ENCODE assay signal across 12 mouse cellular contexts in the genomic region with DNA sequence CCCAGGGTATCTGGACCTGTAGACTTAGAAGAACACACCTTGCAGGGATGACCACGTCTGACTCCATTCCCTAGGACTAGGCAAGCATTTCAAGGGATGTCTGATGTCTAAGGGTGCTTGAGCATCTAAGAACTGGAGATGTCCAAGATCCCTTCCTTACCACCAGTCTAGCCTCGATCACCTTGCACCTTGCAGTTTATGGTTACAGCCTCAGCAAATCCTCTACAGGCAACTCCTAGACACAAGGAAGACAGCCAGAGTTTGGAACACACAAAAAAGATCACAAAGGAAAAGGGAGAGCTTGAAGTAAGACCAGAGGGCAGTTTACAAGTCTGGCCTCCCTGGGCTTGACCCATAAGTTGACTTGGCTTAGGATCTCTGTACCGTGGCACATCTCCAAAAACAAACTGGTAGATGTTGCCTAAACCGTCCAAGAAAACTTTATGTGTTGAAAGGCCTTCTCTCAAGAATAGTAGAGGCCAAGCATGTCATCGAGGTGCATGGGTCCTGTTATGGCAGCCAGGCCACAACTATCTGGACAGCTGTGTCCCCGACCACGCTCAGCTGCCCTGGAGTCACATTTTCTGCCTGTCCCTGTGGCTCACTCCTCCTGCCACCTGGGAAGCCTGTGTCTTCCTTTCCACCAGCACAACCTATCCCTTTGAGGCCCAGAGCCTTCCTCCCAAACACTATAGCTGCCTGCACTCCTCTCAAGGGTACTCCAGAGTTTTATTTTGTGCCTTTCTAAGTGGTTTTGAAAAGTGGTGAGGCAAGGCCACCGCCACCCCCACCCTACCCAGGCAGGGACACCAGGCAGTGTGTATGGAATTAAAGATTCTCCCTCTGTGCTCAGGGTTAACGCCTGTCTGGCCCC. TPM values are rescaled to one million over a fixed set of nuclear protein-coding genes. Genes with fewer than 3 reads are reported as not detected.
DNase-seq lines count a peak whose midpoint lies in the region; ATAC-seq and TF ChIP-seq lines count a peak whose summit lies in the region.
"Had no signal": no experiment of that assay in that cellular context is flagged by ENCODE, and none has a peak within 500 bp of the region (broad histone marks: within the 10 kb centered on the region; RNA-seq: fewer than 3 reads in every experiment).

No protein-coding gene starts in this region.

- TF ChIP-seq CTCF in lung, embryonic 14.5 days (IDR thresholded peaks at IDR 0.05; ENCODE audit: low read depth) = no peak

- no peaks in the 10 kb centered on the region for H3K36me3 ChIP-seq in lung, embryonic 14.5 days (ENCODE audit: insufficient read depth)
- H3K36me3 ChIP-seq in hindbrain, embryonic 13.5 days = no peaks in the 10 kb centered on the region
- H3K36me3 ChIP-seq in midbrain, embryonic 16.5 days (ENCODE audit: control insufficient read depth, insufficient read depth, low read length) = no peaks in the 10 kb centered on the region

- no peak; the same call in 1 of the 2 replicates for ATAC-seq in lung, embryonic 14.5 days (ENCODE audit: insufficient read depth)
- 0 out of 2 replicates have a peak, but pooled peaks have one; percentile 6 for ATAC-seq in hindbrain, embryonic 13.5 days (ENCODE audit: low FRiP score)
- ATAC-seq in midbrain, embryonic 16.5 days = no peak

- DNase-seq in adrenal gland, postnatal 10 days = peak; percentile 37
- no peak for DNase-seq in adrenal gland, adult 2 months
- DNase-seq in lung, embryonic 14.5 days = no peak
- DNase-seq in lung, postnatal 10 days = no peak
- no peak for DNase-seq in spleen, postnatal 36 days (ENCODE audit: low spot score in 2 of 2)
- no peak for DNase-seq in cerebellum, adult 9-10 months
- DNase-seq: right cerebral cortex, postnatal 25 days had no signal

- H3K4me3 ChIP-seq in lung, embryonic 14.5 days (ENCODE audit: low read depth, low read length) = peak overlapping the region; percentile 64; the same call in 1 of the 2 replicates
- no peak overlapping the region for H3K4me3 ChIP-seq in hindbrain, embryonic 13.5 days
- H3K4me3 ChIP-seq in midbrain, embryonic 16.5 days (ENCODE audit: low read depth, low read length) = no peak overlapping the region

- H3K9ac ChIP-seq in lung, embryonic 14.5 days = no peak overlapping the region
- no peak overlapping the region for H3K9ac ChIP-seq in hindbrain, embryonic 13.5 days
- H3K9ac ChIP-seq in midbrain, embryonic 16.5 days (ENCODE audit: low read depth, low read length) = no peak overlapping the region

- no peaks in the 10 kb centered on the region for H3K9me3 ChIP-seq in lung, embryonic 14.5 days (ENCODE audit: low read depth, low read length)
- H3K9me3 ChIP-seq in hindbrain, embryonic 13.5 days = no peaks in the 10 kb centered on the region
- H3K9me3 ChIP-seq in midbrain, embryonic 16.5 days (replicated peaks; ENCODE audit: control insufficient read depth, low read length, poor library complexity, severe bottlenecking) = no peaks in the 10 kb centered on the region

- H3K4me1 ChIP-seq in lung, embryonic 14.5 days (ENCODE audit: insufficient read depth) = no peaks in the 10 kb centered on the region
- H3K4me1 ChIP-seq in hindbrain, embryonic 13.5 days (replicated peaks) = peaks cover 19% of the 10 kb centered on the region
- H3K4me1 ChIP-seq in midbrain, embryonic 16.5 days (ENCODE audit: control insufficient read depth, insufficient read depth, low read length) = peaks cover 12% of the 10 kb centered on the region

- H3K27me3 ChIP-seq in lung, embryonic 14.5 days (ENCODE audit: insufficient read depth, low read length) = peaks cover 46% of the 10 kb centered on the region
- H3K27me3 ChIP-seq in hindbrain, embryonic 13.5 days = peaks cover 62% of the 10 kb centered on the region
- H3K27me3 ChIP-seq in midbrain, embryonic 16.5 days (ENCODE audit: control insufficient read depth, insufficient read depth, low read depth, low read length) = peaks cover 35% of the 10 kb centered on the region

- peak overlapping the region; percentile 98 for H3K4me2 ChIP-seq in lung, embryonic 14.5 days
- H3K4me2 ChIP-seq in hindbrain, embryonic 13.5 days = peak overlapping the region; percentile 91; the same call in 1 of the 2 replicates
- H3K4me2 ChIP-seq in midbrain, embryonic 16.5 days (ENCODE audit: low read length) = peak overlapping the region; percentile 67

- H3K27ac ChIP-seq in lung, embryonic 14.5 days (ENCODE audit: low read depth) = no peak overlapping the region
- H3K27ac ChIP-seq in hindbrain, embryonic 13.5 days = no peak overlapping the region
- no peak overlapping the region for H3K27ac ChIP-seq in midbrain, embryonic 16.5 days (ENCODE audit: low read length)

- WGBS in lung, embryonic 14.5 days = 60% methylated on average over 9 of the region's 9 CpGs
- WGBS in hindbrain, embryonic 13.5 days = 66% methylated on average over 9 of the region's 9 CpGs
- WGBS in midbrain, embryonic 16.5 days = 66% methylated on average over 9 of the region's 9 CpGs

RNA-seq across cellular contexts. Expression of a gene that starts 0.5 kb away (rescaled TPM):
- total RNA-seq in adrenal gland, postnatal 10 days (2021) = 1 to 10 TPM; 9.3 to 9.9 TPM
- 1 to 10 TPM; 2.0 to 3.0 TPM for total RNA-seq in adrenal gland, adult 2 months (2021)
- 11.0 and 11.5 TPM in 2 replicates for polyA plus RNA-seq in adrenal gland, adult 2 months (2012; rRNA removed)
- 2.2 and 2.4 TPM in 2 replicates for polyA plus RNA-seq in lung, embryonic 14.5 days (2014; fragmentation: Nextera tagmentation; extraction: Ambion mirVana)
- 0.74 and 1.1 TPM in 2 replicates for polyA plus RNA-seq in hindbrain, embryonic 13.5 days (2015; fragmentation: Nextera tagmentation; extraction: Ambion mirVana)
- polyA plus RNA-seq in midbrain, embryonic 16.5 days (2015; fragmentation: Nextera tagmentation; extraction: Ambion mirVana) = 1.3 and 1.4 TPM in 2 replicates

RNA-seq across cellular contexts. Expression of a gene that starts 56.7 kb away (rescaled TPM):
- total RNA-seq in adrenal gland, postnatal 10 days (2021) = not detected
- total RNA-seq in adrenal gland, adult 2 months (2021) = not detected
- polyA plus RNA-seq in adrenal gland, adult 2 months (2012; rRNA removed) = not detected in 2 replicates
- polyA plus RNA-seq in lung, embryonic 14.5 days (2014; fragmentation: Nextera tagmentation; extraction: Ambion mirVana) = not detected in 2 replicates
- polyA plus RNA-seq in hindbrain, embryonic 13.5 days (2015; fragmentation: Nextera tagmentation; extraction: Ambion mirVana) = not detected in 2 replicates
- polyA plus RNA-seq in midbrain, embryonic 16.5 days (2015; fragmentation: Nextera tagmentation; extraction: Ambion mirVana) = not detected in 2 replicates
- total RNA-seq: common myeloid progenitor, adult 5-6 weeks had no signal
- polyA plus RNA-seq: heart, embryonic 16.5 days; limb, embryonic 14.5 days had no signal
